Mouse (Mus musculus): Measurements from ENCODE around the gene Tigit.

DNA sequence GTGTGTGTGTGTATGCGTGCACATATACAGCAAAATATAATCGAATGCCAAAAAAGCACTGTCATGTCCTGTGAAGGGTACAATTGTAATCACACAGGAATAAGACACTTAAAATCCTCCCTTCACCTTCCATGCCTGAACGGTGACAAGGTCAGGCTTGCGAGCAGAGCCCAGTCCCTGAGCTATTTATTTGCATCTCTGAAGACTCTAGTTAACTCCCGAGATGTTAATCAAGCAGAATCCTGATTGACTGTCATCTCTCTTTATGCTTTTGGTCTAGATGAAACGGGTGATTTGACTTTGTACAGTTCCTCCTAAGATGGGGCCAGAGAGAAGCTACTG is 46.2 kb upstream of the Tigit start:
- TF ChIP-seq CTCF (IDR thresholded peaks at IDR 0.05): no peak
- no peak for TF ChIP-seq EP300 (IDR thresholded peaks at IDR 0.05)
